Mouse (Mus musculus) midbrain, postnatal 0 days (tissue): ENCODE data around the gene Slc9a8. TPM values are rescaled to one million over a fixed set of nuclear protein-coding genes. Genes with fewer than 3 reads are reported as not detected.

Experiments used
- ATAC-seq: fragments of 200-750 bp; cut with Nextera tagmentation; 2 replicates; pipeline ENCODE4 v1.8.0; 2017; ENCODE audit warnings: moderate number of reproducible peaks, mild to moderate bottlenecking, moderate TSS enrichment, moderate library complexity; ENCODE audit not compliant: low FRiP score
- DNase-seq: peaks from one replicate; pipeline ENCODE4 v3.0.0-alpha.2; 2015; ENCODE audit warnings: low spot score
- H3K27ac ChIP-seq: fragments of 300-500 bp; sonication (generic); 2 replicates; pipeline ENCODE4 v1.5.1; 2014; ENCODE audit warnings: low read depth, mild to moderate bottlenecking, low read length, mixed read lengths
- H3K27me3 ChIP-seq: fragments of 300-500 bp; sonication (generic); 2 replicates; pipeline ENCODE4 v1.6.1; 2014; ENCODE audit warnings: low read length, control low read depth, mixed read lengths; ENCODE audit not compliant: insufficient read depth
- H3K36me3 ChIP-seq: fragments of 300-500 bp; sonication (generic); 2 replicates; pipeline ENCODE4 v1.6.1; 2014; ENCODE audit warnings: low read length, control low read depth, mixed read lengths; ENCODE audit not compliant: insufficient read depth
- H3K4me1 ChIP-seq: fragments of 300-500 bp; sonication (generic); 2 replicates; pipeline ENCODE4 v1.6.1; 2014; ENCODE audit warnings: mild to moderate bottlenecking, control low read depth, antibody characterized with exemption, low read length, mixed read lengths; ENCODE audit not compliant: insufficient read depth
- H3K4me2 ChIP-seq: fragments of 300-500 bp; sonication (generic); 2 replicates; pipeline ENCODE4 v1.6.1; 2014; ENCODE audit warnings: low read depth, mild to moderate bottlenecking, low read length, mixed read lengths; ENCODE audit not compliant: poor library complexity, severe bottlenecking
- H3K4me3 ChIP-seq: fragments of 300-500 bp; sonication (generic); 2 replicates; pipeline ENCODE4 v1.5.1; 2014; ENCODE audit warnings: low read depth, mild to moderate bottlenecking, low read length, moderate library complexity
- H3K9ac ChIP-seq: fragments of 300-500 bp; sonication (generic); replicated peaks from 2 replicates; pipeline ENCODE4 v1.6.1; 2014; ENCODE audit warnings: mild to moderate bottlenecking, low read length, moderate library complexity, mixed read lengths; ENCODE audit not compliant: poor library complexity, severe bottlenecking
- H3K9me3 ChIP-seq: fragments of 300-500 bp; sonication (generic); 2 replicates; pipeline ENCODE4 v1.6.1; 2016; ENCODE audit warnings: low read length, control low read depth
- CTCF ChIP-seq: IDR thresholded peaks from 2 replicates; pipeline ENCODE4 v1.5.1; 2016; ENCODE audit warnings: antibody characterized with exemption, mild to moderate bottlenecking
- WGBS: fragments of 180-500 bp; shearing (Covaris S2); extraction: QIAGEN DNeasy Blood & Tissue Kit; methylation state at CpG from one replicate; pipeline ENCODE4 v1.1.7; 2014; 5-methylcytosine and 5-hydroxymethylcytosine counted together
- polyA plus RNA-seq: library from polyadenylated mRNA; unstranded; fragments of >200 nt; fragmentation: Nextera tagmentation; extraction: Ambion mirVana; gene quantifications from 2 replicates; pipeline ENCODE4 v1.2.1, GENCODE M21; 2015
- total RNA-seq: library from RNA; depleted of rRNA; stranded (reverse); fragments of >200 nt; gene quantifications from 2 replicates; pipeline ENCODE4 v1.2.3, GENCODE M21; 2014

Slc9a8 gene
- total and polyA plus RNA-seq, 2 experiments from 2014 or later = 17.9 to 30.6 TPM

DNA sequence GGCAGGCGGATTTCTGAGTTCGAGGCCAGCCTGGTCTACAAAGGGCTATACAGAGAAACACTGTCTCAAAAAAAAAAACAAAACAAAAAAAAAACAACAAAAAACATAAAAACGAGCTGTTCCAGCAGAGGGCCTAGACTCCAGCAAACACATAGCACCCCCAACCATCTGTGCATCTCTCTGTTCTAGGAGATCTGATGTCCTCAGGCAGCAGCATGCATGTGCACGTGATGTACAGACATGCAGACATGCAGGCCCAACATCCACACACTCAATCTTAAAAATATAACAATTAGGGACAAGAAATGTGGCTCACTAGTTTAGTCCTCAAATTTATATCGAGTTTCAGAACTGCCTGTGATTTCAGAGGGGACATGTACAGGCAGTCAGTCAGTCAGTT is 14.9 kb downstream of the Slc9a8 start:
- ATAC-seq (no peak), DNase-seq (no peak)
- Histone ChIP-seq H3K36me3 (peaks cover 6% of the 10 kb centered on the region), H3K9ac (no peak overlapping the region), H3K9me3 (no peaks in the 10 kb centered on the region), H3K27ac (no peak overlapping the region), H3K4me2 (no peak overlapping the region), H3K4me3 (no peak overlapping the region), H3K27me3 (no peaks in the 10 kb centered on the region), H3K4me1 (no peaks in the 10 kb centered on the region)
- no peak for TF ChIP-seq CTCF
- WGBS = 91% methylated on average over 5 of the region's 5 CpGs

DNA sequence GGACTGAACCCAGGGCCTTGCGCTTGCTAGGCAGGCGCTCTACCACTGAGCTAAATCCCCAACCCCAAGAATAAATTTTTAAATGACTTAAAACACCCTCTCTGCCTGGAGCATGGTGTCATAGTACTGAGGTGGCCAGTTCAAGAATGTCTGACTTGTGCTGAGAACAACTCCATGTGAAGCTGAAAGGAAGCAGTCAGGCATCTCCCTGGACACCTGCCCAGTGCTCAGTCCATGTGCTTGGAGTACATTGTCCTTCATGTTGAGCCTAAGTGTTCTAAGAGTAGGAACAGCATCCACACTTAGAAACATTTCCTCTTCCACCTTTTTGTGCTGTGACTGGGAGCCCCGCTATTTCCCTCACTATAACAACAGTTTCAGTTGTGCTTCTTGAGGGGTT is 17.9 kb downstream of the Slc9a8 start:
- no peak for DNase-seq
- ATAC-seq = no peak
- TF ChIP-seq CTCF = no peak
- no peak overlapping the region for H3K4me2 ChIP-seq
- peaks cover 8% of the 10 kb centered on the region for H3K36me3 ChIP-seq
- H3K27ac ChIP-seq = no peak overlapping the region
- WGBS = 98% methylated on average over 3 of the region's 3 CpGs
- H3K27me3 ChIP-seq = no peaks in the 10 kb centered on the region
- H3K9me3 ChIP-seq = no peaks in the 10 kb centered on the region
- no peak overlapping the region for H3K9ac ChIP-seq
- no peaks in the 10 kb centered on the region for H3K4me1 ChIP-seq
- no peak overlapping the region for H3K4me3 ChIP-seq

- 95% methylated on average over 4 of the region's 4 CpGs for WGBS
- Histone ChIP-seq H3K4me3 (no peak overlapping the region), H3K4me2 (no peak overlapping the region)
Measured at GRCm38 (mm10) chr2:167443411-167444193, 22.1 kb downstream of the Slc9a8 start.

DNA sequence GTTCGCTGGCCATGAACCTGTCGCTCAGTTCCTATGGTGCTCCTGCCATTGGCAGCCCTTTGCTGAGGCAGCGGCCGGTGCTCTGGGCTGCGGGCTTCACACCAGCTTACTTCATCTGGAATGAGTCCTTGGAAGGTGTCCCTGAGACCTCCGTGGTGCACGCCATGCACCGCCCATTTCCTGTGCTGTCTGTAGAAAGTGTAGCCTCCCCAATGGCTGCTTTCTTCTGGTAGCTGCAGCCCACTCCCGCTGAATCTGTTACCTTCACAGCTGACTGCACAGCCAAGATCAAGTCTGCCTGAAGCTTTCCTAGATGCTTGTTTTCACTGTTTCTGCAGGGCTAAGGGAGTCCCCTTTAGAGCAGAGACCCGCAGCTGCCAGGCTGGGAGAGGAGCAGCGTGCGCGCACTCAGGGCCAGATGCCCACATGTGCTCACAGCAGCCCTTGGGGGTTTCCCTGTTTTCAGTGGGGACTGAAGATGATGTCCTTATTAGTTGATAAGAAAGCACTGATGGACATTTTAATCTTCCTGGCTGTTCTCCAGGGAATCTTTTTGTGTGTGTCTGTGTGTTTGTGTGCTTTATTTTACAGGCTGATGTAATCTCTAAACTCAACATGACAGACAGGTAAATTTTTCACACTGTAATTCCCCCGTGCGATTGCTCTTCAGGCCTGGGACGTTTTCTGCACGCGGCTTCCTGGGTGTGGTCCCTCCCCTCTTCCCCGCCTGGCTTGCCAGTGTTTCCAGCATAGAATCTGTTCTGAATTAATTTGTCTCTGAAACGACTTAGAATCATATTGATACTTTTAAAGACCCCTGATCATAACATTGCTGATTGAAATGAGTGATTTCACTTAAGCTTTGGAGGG is 24.6 kb downstream of the Slc9a8 start:
- WGBS = 74% methylated on average over 20 of the region's 20 CpGs
- no peak overlapping the region for H3K4me3 ChIP-seq
- DNase-seq = peak; percentile 53
- no peak overlapping the region for H3K9ac ChIP-seq
- no peak overlapping the region for H3K27ac ChIP-seq
- H3K4me1 ChIP-seq = no peaks in the 10 kb centered on the region
- H3K9me3 ChIP-seq = no peaks in the 10 kb centered on the region
- no peak for ATAC-seq
- no peak for TF ChIP-seq CTCF
- H3K27me3 ChIP-seq = no peaks in the 10 kb centered on the region
- H3K4me2 ChIP-seq = no peak overlapping the region
- H3K36me3 ChIP-seq = peaks cover 41% of the 10 kb centered on the region

More at GRCm38 (mm10) chr2:167443411-167444193, 22.1 kb downstream of the Slc9a8 start:
- ATAC-seq (no peak), DNase-seq (no peak)
- Histone ChIP-seq H3K9me3 (no peaks in the 10 kb centered on the region), H3K36me3 (peaks cover 24% of the 10 kb centered on the region), H3K27me3 (no peaks in the 10 kb centered on the region), H3K4me1 (no peaks in the 10 kb centered on the region), H3K27ac (no peak overlapping the region), H3K9ac (no peak overlapping the region)
- no peak for TF ChIP-seq CTCF

GRCm38 (mm10) chr2:167447207-167447606 is 25.7 kb downstream of the Slc9a8 start:
- Histone ChIP-seq H3K4me3 (no peak overlapping the region), H3K27ac (no peak overlapping the region), H3K4me2 (no peak overlapping the region), H3K9me3 (no peaks in the 10 kb centered on the region), H3K4me1 (no peaks in the 10 kb centered on the region), H3K9ac (no peak overlapping the region), H3K36me3 (peaks cover 41% of the 10 kb centered on the region), H3K27me3 (no peaks in the 10 kb centered on the region)
- no peak for ATAC-seq
- no peak for TF ChIP-seq CTCF
- no peak for DNase-seq
- 94% methylated on average over 7 of the region's 7 CpGs for WGBS

- ATAC-seq = no peak
- peaks cover 41% of the 10 kb centered on the region for H3K36me3 ChIP-seq
- no peaks in the 10 kb centered on the region for H3K27me3 ChIP-seq
- H3K9me3 ChIP-seq = no peaks in the 10 kb centered on the region
- H3K4me1 ChIP-seq = no peaks in the 10 kb centered on the region
- H3K27ac ChIP-seq = no peak overlapping the region
- no peak overlapping the region for H3K4me3 ChIP-seq
- no peak for TF ChIP-seq CTCF
- DNase-seq = no peak
- no peak overlapping the region for H3K9ac ChIP-seq
- H3K4me2 ChIP-seq = no peak overlapping the region
- WGBS = 91% methylated on average over 8 of the region's 8 CpGs
Measured at GRCm38 (mm10) chr2:167447629-167448028, 26.1 kb downstream of the Slc9a8 start.
